Mouse (Mus musculus) liver, adult 2 months (tissue): Measurements from ENCODE around the gene Kcnq1.

Experiments
- CTCF ChIP-seq: fragments of 200-500 bp; IDR thresholded peaks from 2 replicates; pipeline ENCODE4 v1.5.1; 2011; ENCODE audit warnings: low read depth, low read length, control low read depth
- POLR2A ChIP-seq: fragments of 200-500 bp; IDR thresholded peaks from 2 replicates; pipeline ENCODE4 v1.6.1; 2011; ENCODE audit warnings: low read length, control low read depth; ENCODE audit not compliant: insufficient read depth; ENCODE audit errors: extremely low read depth

GRCm38 (mm10) chr7:143310311-143310710 is 204.1 kb downstream of the Kcnq1 start:
- TF ChIP-seq CTCF (no peak), POLR2A (no peak)
